ENCODE assay signal across 8 mouse cellular contexts in the genomic region with DNA sequence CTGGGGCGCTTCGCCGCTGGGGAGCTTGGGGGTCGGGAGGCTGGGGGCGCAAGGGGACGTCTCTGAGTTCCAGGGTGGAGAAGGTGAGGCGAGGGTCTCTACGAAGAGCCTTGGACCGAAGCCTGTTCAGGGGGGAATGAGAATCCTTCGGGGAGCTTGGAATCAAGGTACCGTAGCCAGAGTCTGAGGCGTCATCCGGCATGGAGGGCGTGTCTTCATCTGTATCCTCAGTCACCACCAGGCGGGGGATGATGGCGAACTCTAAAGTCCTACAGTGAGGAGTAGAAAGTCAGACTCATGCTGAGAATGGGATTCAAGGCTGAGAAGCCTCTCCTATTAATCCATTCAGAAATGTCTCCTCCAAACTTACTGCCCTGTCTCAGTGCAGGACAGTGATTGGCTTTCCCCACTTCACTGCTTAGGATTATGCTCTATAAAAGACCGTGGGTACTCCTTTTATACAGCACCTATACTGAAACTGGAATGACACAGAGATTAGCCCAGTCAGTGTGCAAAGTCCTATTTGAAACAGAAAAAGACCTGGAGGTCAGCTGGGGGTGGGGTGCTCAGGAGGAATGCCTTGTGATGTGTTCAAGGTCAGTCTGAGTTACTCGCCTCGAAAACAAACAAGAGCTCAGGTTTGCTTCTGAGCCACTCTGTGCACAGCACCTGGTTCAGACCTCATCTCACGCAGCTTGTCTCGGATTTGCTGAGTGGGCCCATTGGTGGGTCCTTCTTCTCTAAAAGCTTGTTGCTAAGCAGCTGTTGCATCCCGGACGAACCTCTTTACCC. TPM values are rescaled to one million over a fixed set of nuclear protein-coding genes. Genes with fewer than 3 reads are reported as not detected.
DNase-seq lines count a peak whose midpoint lies in the region; ATAC-seq and TF ChIP-seq lines count a peak whose summit lies in the region.

No protein-coding gene starts in this region.

- H3K9ac ChIP-seq in stomach, embryonic 14.5 days (replicated peaks; ENCODE audit: low read depth, low read length): no peak overlapping the region

- 0 out of 2 replicates have a peak overlapping the region, but pooled peaks have one; percentile 16 for H3K4me2 ChIP-seq in stomach, embryonic 14.5 days (replicated peaks; ENCODE audit: low read depth, low read length)

- peaks cover 3% of the 10 kb centered on the region; the same call in 1 of the 2 replicates for H3K4me1 ChIP-seq in lung, adult 2 months (ENCODE audit: control insufficient read depth, insufficient read depth, low read length)
- peaks cover 55% of the 10 kb centered on the region for H3K4me1 ChIP-seq in hindbrain, embryonic 10.5 days (replicated peaks)
- peaks cover 23% of the 10 kb centered on the region; the same call in 1 of the 2 replicates for H3K4me1 ChIP-seq in stomach, embryonic 14.5 days (ENCODE audit: control insufficient read depth, insufficient read depth, low read length)

- no peak for ATAC-seq in stomach, embryonic 14.5 days (ENCODE audit: insufficient number of reproducible peaks, insufficient read depth, low FRiP score, low read depth)

- H3K4me3 ChIP-seq in lung, adult 2 months (replicated peaks; ENCODE audit: extremely low read depth, low read depth, low read length): no peak overlapping the region
- peak overlapping the region; percentile 32 for H3K4me3 ChIP-seq in hindbrain, embryonic 10.5 days
- H3K4me3 ChIP-seq in stomach, embryonic 14.5 days (ENCODE audit: low read depth, low read length): no peak overlapping the region

- DNase-seq in lung, adult 2 months: no peak
- no peak for DNase-seq in lung, postnatal 14 days
- DNase-seq in hindbrain, embryonic 10.5 days (ENCODE audit: low spot score): no peak
- DNase-seq in kidney, postnatal 4 days: peak; percentile 46 to 66
- no peak for DNase-seq in B cell, adult 2 months
- DNase-seq in left cerebral cortex, adult 9 months (ENCODE audit: low spot score in 2 of 2): no peak
- no peak for DNase-seq in lung, adult 18-20 months

- H3K27ac ChIP-seq in hindbrain, embryonic 10.5 days: 0 out of 2 replicates have a peak overlapping the region, but pooled peaks have one; percentile 17
- H3K27ac ChIP-seq in stomach, embryonic 14.5 days (ENCODE audit: low read length): no peak overlapping the region

- H3K27me3 ChIP-seq in hindbrain, embryonic 10.5 days (ENCODE audit: insufficient read depth, poor library complexity, severe bottlenecking): peaks cover 74% of the 10 kb centered on the region
- 0 out of 2 replicates have a peak, but pooled peaks cover 2% of the 10 kb centered on the region for H3K27me3 ChIP-seq in stomach, embryonic 14.5 days (ENCODE audit: control insufficient read depth, insufficient read depth, low read length)

- H3K36me3 ChIP-seq in hindbrain, embryonic 10.5 days: peaks cover 25% of the 10 kb centered on the region
- H3K36me3 ChIP-seq in stomach, embryonic 14.5 days (ENCODE audit: control insufficient read depth, insufficient read depth, low read length): peaks cover 35% of the 10 kb centered on the region

- TF ChIP-seq POLR2A in lung, adult 2 months (IDR thresholded peaks at IDR 0.05; ENCODE audit: borderline replicate concordance, extremely low read depth, low read depth, low read length): no peak

- H3K9me3 ChIP-seq in hindbrain, embryonic 10.5 days: no peaks in the 10 kb centered on the region
- H3K9me3 ChIP-seq in stomach, embryonic 14.5 days (ENCODE audit: control insufficient read depth, low read depth, low read length): no peaks in the 10 kb centered on the region

- TF ChIP-seq CTCF in lung, adult 2 months (IDR thresholded peaks at IDR 0.05; ENCODE audit: insufficient read depth, low read length): peak; percentile 16; the same call in 1 of the 2 replicates

- 52% methylated on average over 23 of the region's 23 CpGs for WGBS in lung, adult 2 months
- 8% methylated on average over 23 of the region's 23 CpGs for WGBS in hindbrain, embryonic 10.5 days
- WGBS in stomach, embryonic 14.5 days: 19% methylated on average over 23 of the region's 23 CpGs

RNA-seq across cellular contexts. Expression of gene Tnfrsf1a, which starts 14.5 kb away (rescaled TPM):
- 186 and 200 TPM in 2 replicates for polyA plus RNA-seq in lung, adult 2 months (2012; rRNA removed)
- polyA plus RNA-seq in hindbrain, embryonic 10.5 days (2016; fragmentation: Nextera tagmentation; extraction: Ambion mirVana): 26.8 and 27.1 TPM in 2 replicates
- 64.2 and 69.9 TPM in 2 replicates for polyA plus RNA-seq in stomach, embryonic 14.5 days (2014; fragmentation: Nextera tagmentation; extraction: Ambion mirVana)

RNA-seq across cellular contexts. Expression of gene Plekhg6, which starts 16.9 kb away (rescaled TPM):
- polyA plus RNA-seq in lung, adult 2 months (2012; rRNA removed): 1.3 and 2.6 TPM in 2 replicates
- polyA plus RNA-seq in hindbrain, embryonic 10.5 days (2016; fragmentation: Nextera tagmentation; extraction: Ambion mirVana): 0.13 and 0.20 TPM in 2 replicates
- polyA plus RNA-seq in stomach, embryonic 14.5 days (2014; fragmentation: Nextera tagmentation; extraction: Ambion mirVana): 1.7 and 2.1 TPM in 2 replicates

RNA-seq across cellular contexts. Expression of gene Scnn1a, which starts 43.2 kb away (rescaled TPM):
- 245 and 249 TPM in 2 replicates for polyA plus RNA-seq in lung, adult 2 months (2012; rRNA removed)
- 0.40 and 0.42 TPM in 2 replicates for polyA plus RNA-seq in hindbrain, embryonic 10.5 days (2016; fragmentation: Nextera tagmentation; extraction: Ambion mirVana)
- polyA plus RNA-seq in stomach, embryonic 14.5 days (2014; fragmentation: Nextera tagmentation; extraction: Ambion mirVana): 1.3 and 2.6 TPM in 2 replicates

RNA-seq across cellular contexts. Expression of gene Ltbr, which starts 50.0 kb away (rescaled TPM):
- polyA plus RNA-seq in lung, adult 2 months (2012; rRNA removed): 107 and 116 TPM in 2 replicates
- 21.0 and 22.7 TPM in 2 replicates for polyA plus RNA-seq in hindbrain, embryonic 10.5 days (2016; fragmentation: Nextera tagmentation; extraction: Ambion mirVana)
- polyA plus RNA-seq in stomach, embryonic 14.5 days (2014; fragmentation: Nextera tagmentation; extraction: Ambion mirVana): 55.1 and 62.6 TPM in 2 replicates

Comparison
In these comparisons a context has a peak if more than half of its experiments do, and no peak if none do; other contexts are left out.
1. DNase-seq: peak in kidney, postnatal 4 days (2 of 2); none in lung, adult 2 months (single experiment), lung, postnatal 14 days (single experiment), hindbrain, embryonic 10.5 days (single experiment), B cell, adult 2 months (0 of 2), left cerebral cortex, adult 9 months (0 of 2) and lung, adult 18-20 months (0 of 2).
2. RNA of gene Scnn1a, which starts 43.2 kb away (polyA plus RNA-seq): 245 to 249 TPM in lung, adult 2 months; 1.3 to 2.6 TPM in stomach, embryonic 14.5 days and 0.40 to 0.42 TPM in hindbrain, embryonic 10.5 days; every median in the first group is over 10 times any median in the second.